Mouse (Mus musculus): ENCODE results near the gene Epn2. TPM values are rescaled to one million over a fixed set of nuclear protein-coding genes. Genes with fewer than 3 reads are reported as not detected.

The Epn2 gene
- polyA plus RNA-seq, 1 experiment: 107 TPM

DNA sequence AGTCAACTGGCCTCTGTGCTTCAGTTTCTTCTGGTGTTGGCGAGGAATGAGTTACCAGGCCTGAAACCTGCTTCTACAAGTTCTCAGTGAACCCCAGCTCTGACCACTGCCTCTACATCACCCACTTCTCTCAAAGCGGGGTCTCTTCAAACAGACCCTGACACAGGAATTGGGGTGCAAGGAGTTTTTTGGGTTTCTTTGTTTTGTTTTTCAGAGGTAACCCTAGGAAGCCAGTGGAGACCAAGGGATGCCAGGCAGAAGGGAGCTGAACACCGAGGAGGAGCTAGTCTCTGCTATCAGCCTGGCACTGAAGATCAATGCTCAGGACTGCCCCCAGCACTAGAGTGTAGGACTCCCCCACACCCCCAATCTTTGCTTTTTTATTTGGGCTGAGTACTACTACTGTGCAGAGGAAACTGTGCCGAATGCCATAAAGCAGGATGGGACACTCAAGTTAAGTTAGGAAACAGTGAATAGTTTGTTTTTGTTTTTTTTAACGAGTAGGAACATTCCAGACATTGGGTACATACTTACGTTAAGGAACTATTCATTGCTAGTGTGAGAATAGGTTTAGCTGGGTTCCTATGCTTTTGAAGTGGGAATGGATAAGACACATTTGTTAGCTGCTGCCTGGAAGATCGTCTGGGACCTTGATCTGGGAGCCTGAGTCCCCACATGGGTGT, 37.9 kb upstream of the Epn2 start:
- H3K4me1 ChIP-seq (ENCODE audit: control insufficient read depth, insufficient read depth, low read length): peaks cover 10% of the 10 kb centered on the region
- no peak for TF ChIP-seq POLR2A (IDR thresholded peaks at IDR 0.05; ENCODE audit: extremely low read depth, insufficient read depth, low read length)
- TF ChIP-seq CTCF (IDR thresholded peaks at IDR 0.05; ENCODE audit: extremely low read depth, insufficient read depth, low read length): no peak
- H3K27ac ChIP-seq (ENCODE audit: insufficient read depth, low read length): no peak overlapping the region
- no peak overlapping the region for H3K4me3 ChIP-seq (ENCODE audit: insufficient read depth, low read length)

DNA sequence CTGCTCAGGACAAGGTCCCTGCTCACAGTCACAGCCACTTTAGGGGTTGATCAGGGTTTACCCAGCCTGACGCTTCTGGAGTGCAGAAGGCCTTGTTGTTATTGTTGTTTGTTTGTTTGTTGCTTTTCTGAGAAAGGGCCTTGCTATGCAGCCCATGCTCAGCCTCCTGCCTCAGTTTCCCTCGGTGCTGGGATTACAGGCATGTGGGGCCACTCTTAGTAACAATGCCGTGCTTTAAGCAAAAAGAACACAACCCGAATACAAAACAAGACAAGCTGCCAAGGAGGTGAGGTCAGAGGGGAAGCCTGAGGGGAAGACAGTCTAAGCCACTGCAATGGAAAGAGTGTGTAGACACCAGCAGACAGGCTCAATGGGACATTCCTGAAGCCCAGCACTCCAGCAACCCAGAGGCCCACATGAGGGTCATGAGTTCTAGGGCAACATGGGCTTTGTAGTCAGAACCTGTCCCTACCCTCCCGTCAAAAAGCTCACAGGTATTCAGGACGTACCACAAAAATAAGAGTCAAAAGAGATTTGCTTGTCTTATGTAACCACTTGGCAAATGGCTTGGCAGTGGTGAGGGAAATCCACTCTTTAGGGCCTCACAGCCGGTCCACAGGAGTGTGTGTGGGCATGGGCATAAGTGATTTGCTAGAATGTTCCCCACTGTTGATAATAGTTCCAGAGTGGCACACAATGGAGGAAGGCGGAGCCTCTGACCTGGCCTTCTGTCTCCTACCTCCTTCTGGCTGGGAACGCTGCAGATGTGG, 37.2 kb upstream of the Epn2 start:
- no peak for TF ChIP-seq POLR2A (IDR thresholded peaks at IDR 0.05; ENCODE audit: extremely low read depth, insufficient read depth, low read length)
- TF ChIP-seq CTCF (IDR thresholded peaks at IDR 0.05; ENCODE audit: extremely low read depth, insufficient read depth, low read length): no peak
- no peak overlapping the region for H3K4me3 ChIP-seq (ENCODE audit: insufficient read depth, low read length)
- H3K27ac ChIP-seq (ENCODE audit: insufficient read depth, low read length): no peak overlapping the region
- peaks cover 10% of the 10 kb centered on the region for H3K4me1 ChIP-seq (ENCODE audit: control insufficient read depth, insufficient read depth, low read length)

DNA sequence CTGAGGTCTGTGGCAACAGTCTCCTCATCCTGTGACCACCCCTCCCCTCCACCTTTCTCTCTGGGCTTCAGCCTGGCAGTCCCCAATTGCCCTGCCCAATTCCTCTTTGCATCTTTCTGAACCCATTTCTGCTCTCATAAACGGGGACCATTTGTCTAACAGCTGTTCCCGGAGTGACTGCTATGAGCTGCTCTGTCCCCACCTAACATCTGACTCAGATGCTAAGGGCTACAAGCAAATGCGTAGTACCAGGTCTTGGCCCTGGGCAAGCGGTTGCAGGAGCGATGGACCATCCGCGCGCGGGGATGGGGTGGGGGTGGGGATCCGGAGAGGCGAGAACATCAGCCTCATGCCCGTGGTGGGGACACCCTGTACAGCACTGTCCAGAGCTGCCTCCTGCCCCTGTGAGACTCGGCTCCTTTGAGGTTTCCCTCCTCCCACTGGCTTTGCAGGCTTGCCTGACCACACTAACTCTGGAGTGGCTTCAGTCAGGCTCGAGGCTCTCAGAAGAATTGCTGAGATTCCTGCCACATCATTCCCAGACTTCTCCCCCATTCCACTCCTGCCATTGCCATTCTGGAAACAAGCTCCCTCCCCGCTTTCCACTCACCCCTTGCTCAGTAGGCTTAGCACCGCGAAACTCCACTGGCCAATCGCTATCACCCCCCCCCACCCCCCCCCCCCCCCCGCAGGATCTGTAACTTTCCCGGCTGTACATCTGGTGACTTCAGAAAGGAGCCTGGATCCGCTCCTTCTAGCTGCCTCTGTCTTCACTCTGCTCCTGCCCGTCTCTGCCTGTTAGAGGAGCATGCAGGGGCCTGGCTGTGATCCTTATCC, 36.4 kb upstream of the Epn2 start:
- Histone ChIP-seq H3K4me3 (ENCODE audit: insufficient read depth, low read length) (peak overlapping the region; percentile 18; the same call in 1 of the 2 replicates), H3K27ac (ENCODE audit: insufficient read depth, low read length) (no peak overlapping the region), H3K4me1 (ENCODE audit: control insufficient read depth, insufficient read depth, low read length) (peaks cover 10% of the 10 kb centered on the region)
- no peak for TF ChIP-seq CTCF (IDR thresholded peaks at IDR 0.05; ENCODE audit: extremely low read depth, insufficient read depth, low read length)
- TF ChIP-seq POLR2A (IDR thresholded peaks at IDR 0.05; ENCODE audit: extremely low read depth, insufficient read depth, low read length): no peak

DNA sequence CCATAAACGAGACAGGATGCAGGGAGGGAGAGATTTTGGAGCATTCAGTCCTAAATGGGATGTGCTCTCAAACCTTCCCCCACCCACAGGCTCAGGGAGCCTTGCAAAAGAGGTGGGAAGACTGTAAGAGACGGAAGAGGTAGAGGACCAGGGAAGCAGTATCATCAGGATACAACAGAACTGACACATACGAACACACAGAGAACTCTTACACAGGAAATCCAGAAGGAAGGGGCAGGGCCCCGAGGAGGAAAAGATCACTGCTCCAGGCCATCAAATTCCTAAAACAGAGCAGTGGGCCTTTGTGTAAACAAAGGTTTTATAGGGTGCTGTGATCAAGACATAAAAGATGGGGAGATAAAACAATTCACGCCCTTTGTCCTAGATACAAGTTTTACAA, 34.9 kb upstream of the Epn2 start:
- Histone ChIP-seq H3K4me3 (ENCODE audit: insufficient read depth, low read length) (no peak overlapping the region), H3K4me1 (ENCODE audit: control insufficient read depth, insufficient read depth, low read length) (peaks cover 10% of the 10 kb centered on the region), H3K27ac (ENCODE audit: insufficient read depth, low read length) (no peak overlapping the region)
- TF ChIP-seq POLR2A (IDR thresholded peaks at IDR 0.05; ENCODE audit: extremely low read depth, insufficient read depth, low read length) (no peak), CTCF (IDR thresholded peaks at IDR 0.05; ENCODE audit: extremely low read depth, insufficient read depth, low read length) (no peak)

DNA sequence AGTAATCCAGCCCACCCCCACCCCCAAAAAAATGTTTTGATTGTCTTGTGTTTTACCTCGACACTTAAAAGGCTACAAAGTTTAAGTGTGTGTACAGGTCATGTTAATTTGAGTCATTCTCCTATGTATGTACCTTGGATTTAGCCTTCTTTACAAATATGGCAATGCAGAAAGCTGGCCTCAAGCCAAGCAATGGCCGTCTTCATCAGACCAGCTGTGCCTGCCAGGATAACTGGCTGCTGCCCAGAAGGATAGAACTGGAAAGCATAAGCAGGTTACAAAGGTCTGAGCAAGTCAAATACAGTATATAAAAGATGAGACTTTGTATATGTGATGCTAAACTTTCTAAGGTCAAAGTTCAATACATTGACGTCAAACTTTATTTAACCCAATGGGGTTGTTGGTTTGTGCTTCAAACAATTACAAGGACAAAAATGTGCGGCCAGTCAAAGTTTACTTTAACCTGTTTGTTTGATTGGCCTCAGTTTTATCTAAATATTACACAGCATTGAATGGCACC, 32.7 kb upstream of the Epn2 start:
- no peak for TF ChIP-seq POLR2A (IDR thresholded peaks at IDR 0.05; ENCODE audit: extremely low read depth, insufficient read depth, low read length)
- TF ChIP-seq CTCF (IDR thresholded peaks at IDR 0.05; ENCODE audit: extremely low read depth, insufficient read depth, low read length): no peak
- H3K4me1 ChIP-seq (ENCODE audit: control insufficient read depth, insufficient read depth, low read length): peaks cover 10% of the 10 kb centered on the region
- no peak overlapping the region for H3K27ac ChIP-seq (ENCODE audit: insufficient read depth, low read length)
- H3K4me3 ChIP-seq (ENCODE audit: insufficient read depth, low read length): no peak overlapping the region

DNA sequence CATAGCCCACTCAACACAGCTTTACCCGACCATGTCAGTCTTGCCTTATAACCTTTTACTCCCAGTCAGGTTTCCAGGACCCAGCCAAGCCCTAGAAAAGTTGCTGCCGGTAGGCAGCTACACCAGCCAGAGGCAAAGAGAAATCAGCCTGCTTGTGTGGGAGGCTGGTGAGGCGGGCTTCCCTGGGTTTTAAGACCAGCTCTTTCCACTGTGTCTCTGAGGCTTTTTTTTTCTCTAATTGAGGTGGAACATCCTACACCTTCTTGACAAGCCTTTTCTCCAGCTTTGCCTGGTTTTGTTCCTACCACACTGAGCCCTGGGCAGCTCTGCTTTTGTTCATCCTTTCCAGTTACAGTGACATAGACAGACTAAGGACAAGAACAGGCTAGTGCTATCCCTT, 31.7 kb upstream of the Epn2 start:
- peaks cover 8% of the 10 kb centered on the region for H3K4me1 ChIP-seq (ENCODE audit: control insufficient read depth, insufficient read depth, low read length)
- no peak for TF ChIP-seq POLR2A (IDR thresholded peaks at IDR 0.05; ENCODE audit: extremely low read depth, insufficient read depth, low read length)
- TF ChIP-seq CTCF (IDR thresholded peaks at IDR 0.05; ENCODE audit: extremely low read depth, insufficient read depth, low read length): no peak

DNA sequence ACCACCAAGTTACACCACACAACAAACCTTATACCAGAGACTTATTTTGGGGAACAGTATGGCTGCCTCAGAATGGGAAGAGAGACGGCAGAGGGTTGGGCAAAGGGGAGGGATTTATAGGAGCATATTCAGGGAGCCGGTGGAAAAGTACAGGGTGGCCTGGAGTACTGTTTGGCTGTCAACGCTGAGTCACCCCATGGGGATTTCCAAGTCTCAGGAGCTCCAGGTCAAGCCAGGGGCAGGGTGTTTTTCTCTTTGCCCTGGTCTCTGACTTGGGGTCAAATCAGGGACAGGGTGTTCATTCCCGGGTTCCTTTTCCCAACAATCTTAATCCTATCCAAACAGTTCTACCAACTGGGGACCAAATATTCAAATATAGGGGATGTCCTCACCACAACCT, 28.6 kb upstream of the Epn2 start:
- Histone ChIP-seq H3K4me1 (ENCODE audit: control insufficient read depth, insufficient read depth, low read length) (no peaks in the 10 kb centered on the region), H3K27ac (ENCODE audit: insufficient read depth, low read length) (no peak overlapping the region), H3K4me3 (ENCODE audit: insufficient read depth, low read length) (no peak overlapping the region)
- no peak for TF ChIP-seq CTCF (IDR thresholded peaks at IDR 0.05; ENCODE audit: extremely low read depth, insufficient read depth, low read length)
- TF ChIP-seq POLR2A (IDR thresholded peaks at IDR 0.05; ENCODE audit: extremely low read depth, insufficient read depth, low read length): no peak

More for the DNA sequence above, 31.7 kb upstream of the Epn2 start:
- no peak overlapping the region for H3K4me3 ChIP-seq (ENCODE audit: insufficient read depth, low read length)
- H3K27ac ChIP-seq (ENCODE audit: insufficient read depth, low read length): no peak overlapping the region

DNA sequence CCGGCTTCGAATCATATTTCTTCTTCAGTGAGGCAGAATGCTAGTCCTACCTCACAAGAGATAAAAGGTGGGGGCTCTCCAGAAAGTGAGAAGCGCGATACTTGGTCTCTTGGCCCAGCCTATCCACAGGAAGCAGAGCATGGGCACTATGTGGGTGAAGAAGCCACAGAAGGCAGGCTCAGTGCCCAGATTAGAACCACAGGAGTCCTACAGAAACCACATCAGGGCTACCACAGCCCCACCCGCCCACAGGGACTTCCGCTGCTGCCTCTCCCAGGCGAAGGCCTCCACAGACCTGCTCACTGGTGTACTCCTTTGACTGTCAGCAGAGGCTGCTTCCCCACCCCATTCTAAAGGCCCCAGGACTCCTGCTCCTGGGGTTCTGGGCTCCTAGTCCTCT, 23.2 kb upstream of the Epn2 start:
- Histone ChIP-seq H3K4me3 (ENCODE audit: insufficient read depth, low read length) (no peak overlapping the region), H3K4me1 (ENCODE audit: control insufficient read depth, insufficient read depth, low read length) (peaks cover 1% of the 10 kb centered on the region; the same call in 1 of the 2 replicates), H3K27ac (ENCODE audit: insufficient read depth, low read length) (no peak overlapping the region)
- TF ChIP-seq CTCF (IDR thresholded peaks at IDR 0.05; ENCODE audit: extremely low read depth, insufficient read depth, low read length) (no peak), POLR2A (IDR thresholded peaks at IDR 0.05; ENCODE audit: extremely low read depth, insufficient read depth, low read length) (no peak)

DNA sequence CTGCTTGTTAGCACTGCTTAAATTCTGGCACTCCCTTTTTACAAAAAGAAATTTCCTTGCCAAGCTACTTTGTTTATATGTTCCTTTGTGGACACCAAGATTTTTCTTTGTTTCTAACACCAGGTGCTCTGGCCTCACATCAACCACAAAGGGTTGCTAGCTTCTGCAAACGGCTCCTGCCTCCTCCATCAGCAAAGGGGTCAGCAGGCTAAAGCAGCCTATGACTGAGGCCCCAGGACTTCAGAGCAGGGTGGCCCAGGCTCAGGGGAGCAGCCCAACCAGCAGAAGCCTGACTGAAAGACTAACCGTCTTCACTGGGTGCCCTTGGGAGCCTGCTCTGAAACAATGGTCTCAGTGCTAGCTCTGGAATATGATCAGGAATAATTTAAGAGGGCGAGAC, 22.0 kb upstream of the Epn2 start:
- Histone ChIP-seq H3K4me3 (ENCODE audit: insufficient read depth, low read length) (no peak overlapping the region), H3K27ac (ENCODE audit: insufficient read depth, low read length) (no peak overlapping the region), H3K4me1 (ENCODE audit: control insufficient read depth, insufficient read depth, low read length) (peaks cover 5% of the 10 kb centered on the region)
- TF ChIP-seq POLR2A (IDR thresholded peaks at IDR 0.05; ENCODE audit: extremely low read depth, insufficient read depth, low read length) (no peak), CTCF (IDR thresholded peaks at IDR 0.05; ENCODE audit: extremely low read depth, insufficient read depth, low read length) (no peak)
